In the genomic region with DNA sequence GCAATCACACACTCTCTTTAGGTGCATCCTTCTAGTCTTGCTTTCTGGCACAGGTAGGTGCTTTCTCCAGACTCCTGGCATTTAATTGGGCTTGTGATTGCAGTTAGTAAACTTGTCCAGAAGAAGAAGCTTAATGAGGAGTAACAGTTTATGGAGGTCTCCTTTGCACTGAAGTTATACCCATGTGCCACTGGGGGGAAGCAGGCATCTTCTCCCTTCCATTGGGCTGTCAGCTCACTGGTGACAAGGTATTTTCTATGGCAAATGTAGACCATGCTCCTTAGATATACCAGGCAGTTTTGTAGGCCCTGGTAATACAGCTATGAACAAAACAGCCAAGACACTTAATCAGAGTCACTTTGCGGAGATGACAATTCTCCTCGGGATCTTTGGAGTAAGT, we compare ENCODE assay signal across 22 mouse cellular contexts.
DNase-seq lines count a peak whose midpoint lies in the region; ATAC-seq and TF ChIP-seq lines count a peak whose summit lies in the region.
"Had no signal": no experiment of that assay in that cellular context is flagged by ENCODE, and none has a peak within 500 bp of the region (broad histone marks: within the 10 kb centered on the region; RNA-seq: fewer than 3 reads in every experiment).

No protein-coding gene starts in this region.

- no peaks in the 10 kb centered on the region for H3K36me3 ChIP-seq in heart, postnatal 0 days (replicated peaks; ENCODE audit: control insufficient read depth, insufficient read depth, low read length)
- no peaks in the 10 kb centered on the region for H3K36me3 ChIP-seq in heart, embryonic 11.5 days (ENCODE audit: control insufficient read depth, insufficient read depth, low read length)
- H3K36me3 ChIP-seq: embryonic facial prominence, embryonic 15.5 days; hindbrain, embryonic 12.5 days; limb, embryonic 15.5 days; midbrain, embryonic 15.5 days; neural tube, embryonic 13.5 days had no signal

- peaks cover 10% of the 10 kb centered on the region for H3K9me3 ChIP-seq in heart, postnatal 0 days (replicated peaks; ENCODE audit: control insufficient read depth, low read length)
- H3K9me3 ChIP-seq in heart, embryonic 11.5 days (replicated peaks; ENCODE audit: control insufficient read depth, low read length), result 0 out of 2 replicates have a peak, but pooled peaks cover 3% of the 10 kb centered on the region
- H3K9me3 ChIP-seq: embryonic facial prominence, embryonic 15.5 days; midbrain, embryonic 15.5 days; neural tube, embryonic 13.5 days had no signal

- peak; percentile 39 for TF ChIP-seq CTCF in heart, postnatal 0 days (IDR thresholded peaks at IDR 0.05; ENCODE audit: low read depth)

- no peaks in the 10 kb centered on the region for H3K4me1 ChIP-seq in heart, postnatal 0 days (ENCODE audit: control insufficient read depth, insufficient read depth)
- no peaks in the 10 kb centered on the region for H3K4me1 ChIP-seq in heart, embryonic 11.5 days (ENCODE audit: control insufficient read depth, insufficient read depth, low read length)
- H3K4me1 ChIP-seq: embryonic facial prominence, embryonic 15.5 days; hindbrain, embryonic 12.5 days; limb, embryonic 15.5 days; midbrain, embryonic 15.5 days; neural tube, embryonic 13.5 days had no signal

- H3K27me3 ChIP-seq in heart, postnatal 0 days (ENCODE audit: control insufficient read depth, insufficient read depth, low read length), result no peaks in the 10 kb centered on the region
- no peaks in the 10 kb centered on the region for H3K27me3 ChIP-seq in heart, embryonic 11.5 days (ENCODE audit: control insufficient read depth, insufficient read depth, low read length)
- H3K27me3 ChIP-seq: embryonic facial prominence, embryonic 15.5 days; hindbrain, embryonic 12.5 days; limb, embryonic 15.5 days; midbrain, embryonic 15.5 days; neural tube, embryonic 13.5 days had no signal

- peak; percentile 40 to 44 for DNase-seq in cerebellum, postnatal 10 days
- no peak for DNase-seq in cerebellum, adult 9-10 months
- no peak for DNase-seq in heart, postnatal 0 days (ENCODE audit: low spot score)
- peak; percentile 8 to 30 for DNase-seq in layer of hippocampus, postnatal 10 days (ENCODE audit: low spot score in 2 of 2)
- DNase-seq in layer of hippocampus, adult 18-20 months (ENCODE audit: low spot score in 2 of 2), result no peak
- DNase-seq in brain, adult 2 months (ENCODE audit: low read depth, low spot score), result peak; percentile 40
- no peak for DNase-seq in adrenal gland, postnatal 4 days (ENCODE audit: low spot score in 2 of 2)
- DNase-seq: adrenal gland, postnatal 10 days; gastrocnemius, adult 2 months; kidney, adult 2 months; kidney, postnatal 14 days; lung, embryonic 14.5 days; retina, postnatal 1 day had no signal

- H3K4me3 ChIP-seq in heart, postnatal 0 days (ENCODE audit: low read depth, low read length), result no peak overlapping the region
- H3K4me3 ChIP-seq in heart, embryonic 11.5 days (ENCODE audit: low read depth, low read length), result no peak overlapping the region
- H3K4me3 ChIP-seq: embryonic facial prominence, embryonic 15.5 days; gastrocnemius, adult 2 months; hindbrain, embryonic 12.5 days; limb, embryonic 15.5 days; midbrain, embryonic 15.5 days; myocyte; neural tube, embryonic 13.5 days had no signal

- H3K27ac ChIP-seq in heart, postnatal 0 days (ENCODE audit: low read depth), result no peak overlapping the region
- H3K27ac ChIP-seq in heart, embryonic 11.5 days (ENCODE audit: low read depth, low read length), result no peak overlapping the region
- H3K27ac ChIP-seq: embryonic facial prominence, embryonic 15.5 days; gastrocnemius, adult 2 months; hindbrain, embryonic 12.5 days; limb, embryonic 15.5 days; liver, embryonic 14.5 days; midbrain, embryonic 15.5 days; neural tube, embryonic 13.5 days had no signal

- no peak overlapping the region for H3K9ac ChIP-seq in heart, postnatal 0 days (replicated peaks; ENCODE audit: low read depth, low read length)
- no peak overlapping the region for H3K9ac ChIP-seq in heart, embryonic 11.5 days (ENCODE audit: low read depth, low read length)
- H3K9ac ChIP-seq: embryonic facial prominence, embryonic 15.5 days; hindbrain, embryonic 12.5 days; limb, embryonic 15.5 days; liver, embryonic 14.5 days; lung, embryonic 14.5 days; midbrain, embryonic 15.5 days; neural tube, embryonic 13.5 days had no signal

- no peak overlapping the region for H3K4me2 ChIP-seq in heart, postnatal 0 days (ENCODE audit: low read depth, low read length)
- H3K4me2 ChIP-seq in heart, embryonic 11.5 days, result no peak overlapping the region
- H3K4me2 ChIP-seq: embryonic facial prominence, embryonic 15.5 days; hindbrain, embryonic 12.5 days; limb, embryonic 15.5 days; lung, embryonic 14.5 days; midbrain, embryonic 15.5 days; neural tube, embryonic 13.5 days had no signal

- TF ChIP-seq EP300 in heart, postnatal 0 days (IDR thresholded peaks at IDR 0.05; ENCODE audit: low read depth), result no peak

- ATAC-seq in heart, postnatal 0 days (ENCODE audit: insufficient read depth, low read depth), result no peak
- no peak for ATAC-seq in heart, embryonic 11.5 days (replicated peaks; ENCODE audit: insufficient number of reproducible peaks, low FRiP score, low TSS enrichment)
- ATAC-seq: inflammation-experienced regulatory T-cells, adult 6 months; midbrain, embryonic 15.5 days had no signal

- 84% methylated on average over 2 of the region's 2 CpGs for WGBS in heart, postnatal 0 days
- WGBS in heart, embryonic 11.5 days (ENCODE audit: insufficient replicate concordance), result 81% methylated on average over 2 of the region's 2 CpGs

Comparison
In these comparisons a context has a peak if more than half of its experiments do, and no peak if none do; other contexts are left out.
1. DNase-seq: peak in cerebellum, postnatal 10 days (2 of 2), layer of hippocampus, postnatal 10 days (2 of 2) and brain, adult 2 months (single experiment); none in cerebellum, adult 9-10 months (single experiment), heart, postnatal 0 days (single experiment), layer of hippocampus, adult 18-20 months (0 of 2) and adrenal gland, postnatal 4 days (0 of 2).